Mouse (Mus musculus) lung, postnatal 0 days (tissue): ENCODE data around the gene Gtpbp8. TPM values are rescaled to one million over a fixed set of nuclear protein-coding genes. Genes with fewer than 3 reads are reported as not detected.
A peak's percentile ranks its signal among the peaks of the same experiment; 100 is the strongest.

Experiments used
- ATAC-seq: fragments of 200-750 bp; cut with Nextera tagmentation; 2 replicates; pipeline ENCODE4 v1.8.0; 2017; ENCODE audit warnings: moderate library complexity
- DNase-seq: peaks from one replicate; pipeline ENCODE4 v3.0.0-alpha.2; 2016; ENCODE audit warnings: low spot score
- H3K27ac ChIP-seq: fragments of 300-500 bp; sonication (generic); 2 replicates; pipeline ENCODE4 v1.5.1; 2014; ENCODE audit warnings: antibody characterized with exemption, mild to moderate bottlenecking, low read length, mixed read lengths
- H3K27me3 ChIP-seq: fragments of 300-500 bp; sonication (generic); replicated peaks from 2 replicates; pipeline ENCODE4 v1.6.1; 2014; ENCODE audit warnings: low read length, mixed read lengths; ENCODE audit not compliant: insufficient read depth
- H3K36me3 ChIP-seq: fragments of 300-500 bp; sonication (generic); 2 replicates; pipeline ENCODE4 v1.6.1; 2014; ENCODE audit warnings: low read length, mixed read lengths; ENCODE audit not compliant: insufficient read depth
- H3K4me1 ChIP-seq: fragments of 300-500 bp; sonication (generic); 2 replicates; pipeline ENCODE4 v1.6.1; 2014; ENCODE audit warnings: antibody characterized with exemption, low read depth, low read length, mixed read lengths; ENCODE audit not compliant: insufficient read depth
- H3K4me2 ChIP-seq: fragments of 300-500 bp; sonication (generic); replicated peaks from 2 replicates; pipeline ENCODE4 v1.6.1; 2014; ENCODE audit warnings: low read depth, mild to moderate bottlenecking, low read length, moderate library complexity, mixed read lengths
- H3K4me3 ChIP-seq: fragments of 300-500 bp; sonication (generic); 2 replicates; pipeline ENCODE4 v1.5.1; 2014; ENCODE audit warnings: low read depth, low read length
- H3K9ac ChIP-seq: fragments of 300-500 bp; sonication (generic); replicated peaks from 2 replicates; pipeline ENCODE4 v1.6.1; 2014; ENCODE audit warnings: low read depth, mild to moderate bottlenecking
- H3K9me3 ChIP-seq: fragments of 300-500 bp; sonication (generic); 2 replicates; pipeline ENCODE4 v1.6.1; 2016; ENCODE audit warnings: low read length, mixed read lengths
- CTCF ChIP-seq: IDR thresholded peaks from 2 replicates; pipeline ENCODE4 v1.5.1; 2016; ENCODE audit warnings: antibody characterized with exemption, mild to moderate bottlenecking
- EP300 ChIP-seq: IDR thresholded peaks from 2 replicates; pipeline ENCODE4 v1.6.1; 2016; ENCODE audit warnings: antibody characterized with exemption, mild to moderate bottlenecking, control low read depth
- WGBS: fragments of 180-500 bp; shearing (Covaris S2); extraction: QIAGEN DNeasy Blood & Tissue Kit; methylation state at CpG from one replicate; pipeline ENCODE4 v1.1.7; 2014; 5-methylcytosine and 5-hydroxymethylcytosine counted together
- polyA plus RNA-seq: library from polyadenylated mRNA; unstranded; fragments of >200 nt; fragmentation: Nextera tagmentation; extraction: Ambion mirVana; gene quantifications from 2 replicates; pipeline ENCODE4 v1.2.1, GENCODE M21; 2015

Gtpbp8 gene
- polyA plus RNA-seq, 1 experiment from 2014 or later, result 17.2 TPM

DNA sequence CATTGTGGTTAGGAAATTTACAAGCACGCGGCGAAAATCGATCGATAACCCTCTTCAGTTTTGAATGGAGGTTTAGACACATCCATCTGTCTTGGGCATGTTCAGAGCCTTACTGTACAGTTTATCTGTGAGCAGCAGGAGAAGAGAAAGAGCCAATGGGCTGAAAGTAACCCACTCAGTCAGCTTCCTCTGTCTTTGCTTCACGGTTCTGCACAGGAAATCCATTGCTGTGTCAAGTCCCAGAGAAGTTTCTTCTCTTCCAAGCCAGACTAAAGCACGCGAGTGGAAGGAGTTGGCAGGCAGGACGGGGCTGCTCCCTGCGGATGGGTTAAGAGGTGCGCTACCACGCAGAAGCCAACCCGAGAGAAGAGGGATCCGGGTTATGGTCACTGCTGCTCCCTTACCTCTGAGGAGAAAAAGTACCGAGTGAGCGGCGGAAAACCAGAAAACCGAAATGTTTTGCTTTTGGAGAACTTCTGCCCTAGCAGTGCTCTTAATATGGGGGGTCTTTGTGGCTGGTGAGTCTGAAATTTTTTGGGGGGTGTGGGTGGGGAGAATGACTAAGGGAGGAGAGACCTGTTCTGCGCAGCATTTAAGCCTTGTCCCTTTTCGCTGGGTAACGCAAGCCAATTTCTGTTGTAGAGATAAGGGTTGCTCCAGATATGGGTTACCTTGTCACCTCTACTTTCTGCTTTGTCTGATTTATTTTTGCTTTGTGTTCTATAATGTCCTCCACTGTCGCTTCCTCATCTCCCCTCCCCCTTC, 19.6 kb upstream of the Gtpbp8 start, which contains the start of gene Cd200r1:
Gene Cd200r1, plus strand, starts transcription at position 182 of the 765 bp plus-strand sequence.
- ATAC-seq, result no peak
- H3K4me3 ChIP-seq, result no peak within 1 kb of the TSS
- WGBS, result 63% methylated on average over 22 of the region's 22 CpGs

DNA sequence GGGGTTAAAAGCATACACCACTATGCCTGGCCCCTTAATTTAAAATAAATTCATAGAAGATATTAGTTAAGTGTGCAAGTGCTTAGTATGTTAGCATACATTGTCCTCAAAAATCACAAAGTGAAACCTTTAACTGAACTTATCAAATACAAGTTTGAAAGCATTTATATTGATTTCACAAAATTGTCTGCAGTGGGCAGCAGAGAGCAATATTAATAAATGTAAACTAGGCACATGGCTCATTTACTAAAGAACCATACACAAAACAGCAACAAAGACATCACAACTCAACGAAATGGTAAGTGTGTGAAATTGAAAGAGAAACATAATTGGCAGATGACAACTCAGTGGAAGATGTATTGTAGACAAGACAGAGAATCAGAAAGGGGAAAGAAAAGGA, 15.6 kb upstream of the Gtpbp8 start:
- H3K4me2 ChIP-seq, result no peak overlapping the region
- H3K9me3 ChIP-seq, result no peaks in the 10 kb centered on the region
- H3K4me1 ChIP-seq, result no peaks in the 10 kb centered on the region
- ATAC-seq (no peak), DNase-seq (peak; percentile 22)
- no peak overlapping the region for H3K9ac ChIP-seq
- TF ChIP-seq CTCF, result peak; percentile 51
- TF ChIP-seq EP300, result no peak
- H3K36me3 ChIP-seq, result no peaks in the 10 kb centered on the region
- 36% methylated on average over 1 of the region's 1 CpGs for WGBS
- H3K4me3 ChIP-seq, result no peak overlapping the region
- no peak overlapping the region for H3K27ac ChIP-seq
- no peaks in the 10 kb centered on the region for H3K27me3 ChIP-seq

More for the DNA sequence above, 19.6 kb upstream of the Gtpbp8 start, which contains the start of gene Cd200r1:
- Histone ChIP-seq H3K9me3 (no peaks in the 10 kb centered on the region), H3K36me3 (no peaks in the 10 kb centered on the region), H3K27me3 (no peaks in the 10 kb centered on the region), H3K27ac (no peak within 1 kb of the TSS), H3K9ac (no peak within 1 kb of the TSS), H3K4me2 (no peak within 1 kb of the TSS), H3K4me1 (no peaks in the 10 kb centered on the region)
- no peak for TF ChIP-seq CTCF
- no peak for TF ChIP-seq EP300
- no peak for DNase-seq

DNA sequence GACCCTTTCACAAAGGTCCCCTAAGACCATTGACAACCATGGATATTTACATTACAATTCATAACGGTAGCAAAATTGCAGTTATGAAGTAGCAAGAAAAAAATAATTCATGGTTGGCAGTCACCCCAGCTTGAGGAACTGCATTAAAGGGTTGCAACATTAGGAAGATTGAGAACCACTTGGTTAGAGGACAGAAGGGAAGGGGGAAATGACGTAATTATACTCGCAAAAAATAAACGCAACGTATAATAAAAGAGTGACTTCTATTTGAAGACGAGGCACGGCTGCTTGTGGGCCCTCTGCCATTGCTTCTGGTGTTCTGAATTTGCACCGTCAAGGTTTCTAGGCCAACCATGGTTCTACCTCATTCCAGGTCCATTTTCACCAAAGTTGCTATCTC, 11.5 kb upstream of the Gtpbp8 start:
- Histone ChIP-seq H3K36me3 (no peaks in the 10 kb centered on the region), H3K9ac (no peak overlapping the region), H3K4me3 (no peak overlapping the region), H3K27me3 (no peaks in the 10 kb centered on the region), H3K4me1 (no peaks in the 10 kb centered on the region), H3K27ac (no peak overlapping the region), H3K4me2 (no peak overlapping the region), H3K9me3 (no peaks in the 10 kb centered on the region)
- DNase-seq (peak; percentile 12), ATAC-seq (no peak)
- TF ChIP-seq CTCF (no peak), EP300 (no peak)
- WGBS, result 54% methylated on average over 8 of the region's 8 CpGs

DNA sequence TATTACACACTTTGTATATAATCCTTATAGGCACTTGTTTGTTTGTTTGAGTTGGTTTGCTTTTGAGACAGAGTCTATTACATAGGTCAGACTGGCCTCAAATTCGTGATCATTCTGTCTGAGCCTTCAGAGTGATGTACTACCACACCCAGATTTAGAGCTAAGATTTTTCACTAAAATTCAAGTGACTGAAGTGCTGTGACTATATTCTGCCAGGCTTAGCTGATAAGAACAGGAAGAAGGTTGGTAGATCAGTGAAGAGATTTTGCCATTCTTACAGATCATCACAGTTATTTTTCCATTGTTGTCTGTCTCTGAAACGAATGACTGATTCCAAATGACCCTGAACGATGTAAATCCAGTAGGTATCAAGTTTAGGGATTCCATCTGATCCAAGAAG, 1.8 kb upstream of the Gtpbp8 start:
- no peak overlapping the region for H3K9ac ChIP-seq
- DNase-seq (no peak), ATAC-seq (no peak)
- no peak overlapping the region for H3K27ac ChIP-seq
- WGBS, result 49% methylated on average over 3 of the region's 3 CpGs
- H3K4me2 ChIP-seq, result no peak overlapping the region
- TF ChIP-seq EP300 (no peak), CTCF (no peak)
- no peaks in the 10 kb centered on the region for H3K36me3 ChIP-seq
- no peaks in the 10 kb centered on the region for H3K9me3 ChIP-seq
- no peaks in the 10 kb centered on the region for H3K27me3 ChIP-seq
- H3K4me1 ChIP-seq, result peaks cover 13% of the 10 kb centered on the region; the same call in 1 of the 2 replicates
- no peak overlapping the region for H3K4me3 ChIP-seq

DNA sequence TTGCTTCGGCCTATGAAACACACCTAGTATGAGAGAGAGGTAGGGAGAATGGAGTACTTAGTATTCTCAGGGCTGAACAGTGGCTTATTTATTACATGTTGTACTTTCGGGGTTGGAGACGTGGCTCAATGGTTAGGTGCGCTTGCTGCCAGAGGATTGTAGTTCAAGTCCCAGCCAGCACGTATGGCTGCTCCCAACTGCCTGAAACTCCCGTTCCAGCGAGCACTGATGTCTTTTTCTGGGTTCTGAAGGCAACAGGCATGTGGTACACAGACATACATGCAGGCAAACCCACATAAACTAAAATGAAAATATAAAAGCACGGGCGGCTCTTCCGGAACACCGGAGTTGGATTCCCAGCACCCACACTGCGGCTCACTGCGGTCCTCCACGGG, 695 bp downstream of the Gtpbp8 start:
- WGBS, result 5% methylated on average over 14 of the region's 14 CpGs
- ATAC-seq, result peak; percentile 8

DNA sequence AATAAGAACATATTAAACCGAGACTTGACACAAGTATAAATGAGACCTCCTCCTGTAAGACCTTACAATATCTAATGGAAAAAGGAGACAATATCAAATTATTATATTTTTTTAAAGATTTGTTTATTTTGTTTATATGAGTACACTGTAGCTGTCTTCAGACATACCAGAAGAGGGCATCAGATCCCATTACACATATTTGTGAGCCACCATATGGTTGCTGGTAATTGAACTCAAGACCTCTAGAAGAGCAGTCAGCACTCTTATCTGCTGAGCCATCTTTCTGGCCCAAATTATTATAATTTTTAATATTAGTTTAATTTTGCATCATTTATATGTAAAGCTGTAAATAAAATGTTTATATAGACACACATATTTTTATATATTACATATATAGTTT, 3.4 kb downstream of the Gtpbp8 start:
- WGBS, result 81% methylated on average over 1 of the region's 1 CpGs
- H3K4me1 ChIP-seq, result peaks cover 13% of the 10 kb centered on the region; the same call in 1 of the 2 replicates

More for the DNA sequence above, 695 bp downstream of the Gtpbp8 start:
- peaks cover 13% of the 10 kb centered on the region; the same call in 1 of the 2 replicates for H3K4me1 ChIP-seq
- no peak for TF ChIP-seq EP300
- TF ChIP-seq CTCF, result no peak
- no peak for DNase-seq
- no peaks in the 10 kb centered on the region for H3K9me3 ChIP-seq
- peak overlapping the region; percentile 78 for H3K9ac ChIP-seq
- H3K4me3 ChIP-seq, result peak overlapping the region; percentile 87
- H3K27me3 ChIP-seq, result no peaks in the 10 kb centered on the region
- peak overlapping the region; percentile 96 for H3K27ac ChIP-seq
- H3K4me2 ChIP-seq, result peak overlapping the region; percentile 63
- no peaks in the 10 kb centered on the region; the same call in 1 of the 2 replicates for H3K36me3 ChIP-seq

More for the DNA sequence above, 3.4 kb downstream of the Gtpbp8 start:
- ATAC-seq (no peak), DNase-seq (no peak)
- Histone ChIP-seq H3K4me3 (no peak overlapping the region), H3K27ac (no peak overlapping the region), H3K4me2 (no peak overlapping the region), H3K9me3 (no peaks in the 10 kb centered on the region), H3K9ac (no peak overlapping the region), H3K27me3 (no peaks in the 10 kb centered on the region), H3K36me3 (peaks cover 5% of the 10 kb centered on the region; the same call in 1 of the 2 replicates)
- TF ChIP-seq EP300 (no peak), CTCF (peak; percentile 17; the same call in 1 of the 2 replicates)
